Mouse (Mus musculus) C2C12 (cell line): ENCODE results near the gene Lin28a.

Source experiments
- CEBPB ChIP-seq: IDR thresholded peaks from one replicate; pipeline ENCODE4 v1.6.1; 2011; ENCODE audit warnings: low read depth, mild to moderate bottlenecking, control low read depth, moderate library complexity
- CTCF ChIP-seq: IDR thresholded peaks from one replicate; pipeline ENCODE4 v1.5.1; 2011; ENCODE audit not compliant: control insufficient read depth, insufficient read depth, insufficient read length
- FOSL1 ChIP-seq: IDR thresholded peaks from one replicate; pipeline ENCODE4 v1.8.0; 2011; ENCODE audit warnings: mild to moderate bottlenecking, low read length; ENCODE audit not compliant: poor library complexity, insufficient read depth, severe bottlenecking
- MAX ChIP-seq: IDR thresholded peaks from one replicate; pipeline ENCODE4 v1.6.1; 2011; ENCODE audit warnings: mild to moderate bottlenecking, control low read depth
- MYOD1 ChIP-seq: IDR thresholded peaks from one replicate; pipeline ENCODE4 v1.6.1; 2011; ENCODE audit warnings: low read depth; ENCODE audit not compliant: control insufficient read depth, insufficient read length
- MYOG ChIP-seq: IDR thresholded peaks from one replicate; pipeline ENCODE4 v1.6.1; 2011; ENCODE audit not compliant: control insufficient read depth, insufficient read length; ENCODE audit errors: extremely low read depth
- USF1 ChIP-seq: IDR thresholded peaks from one replicate; pipeline ENCODE4 v1.6.1; 2011; ENCODE audit warnings: low read depth, mild to moderate bottlenecking, control low read depth, moderate library complexity

DNA sequence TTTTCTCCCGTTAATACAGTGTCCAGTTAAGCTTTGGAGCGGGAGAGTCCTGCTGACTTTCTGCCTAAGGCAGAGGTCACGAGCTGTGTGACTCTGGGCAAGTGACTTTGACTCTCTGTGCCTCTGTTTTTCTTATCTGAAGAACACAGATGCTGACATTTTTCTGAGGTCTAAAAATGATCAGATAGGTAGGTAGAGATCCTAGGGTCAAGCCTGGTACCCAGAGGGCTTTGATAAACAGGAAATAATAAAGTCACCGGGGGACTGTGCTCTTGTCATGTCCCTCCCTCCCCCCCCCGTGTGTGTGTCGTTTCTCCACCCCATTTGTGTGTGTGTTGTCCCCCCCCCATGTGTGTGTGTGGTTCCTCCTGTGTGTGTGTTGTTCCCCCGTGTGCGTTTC is 43.9 kb upstream of the Lin28a start:
- no peak for TF ChIP-seq CTCF
- no peak for TF ChIP-seq MYOD1
- TF ChIP-seq USF1 = no peak
- no peak for TF ChIP-seq MAX
- no peak for TF ChIP-seq FOSL1
- TF ChIP-seq CEBPB = no peak
- TF ChIP-seq MYOG = no peak
